In genomic region chr8:122011066-122011588, GRCm38 (mm10) we compare ENCODE assay signal across 17 mouse cellular contexts.
DNase-seq lines count a peak whose midpoint lies in the region; ATAC-seq and TF ChIP-seq lines count a peak whose summit lies in the region.
"Had no signal": no experiment of that assay in that cellular context is flagged by ENCODE, and none has a peak within 500 bp of the region (broad histone marks: within the 10 kb centered on the region; RNA-seq: fewer than 3 reads in every experiment).

No protein-coding gene starts in this region.

- H3K4me1 ChIP-seq in heart, embryonic 15.5 days (replicated peaks), result peaks cover 30% of the 10 kb centered on the region
- H3K4me1 ChIP-seq in heart, adult 2 months (ENCODE audit: control insufficient read depth, insufficient read depth, low read length), result no peaks in the 10 kb centered on the region; the same call in 1 of the 2 replicates
- H3K4me1 ChIP-seq in liver, postnatal 0 days (ENCODE audit: insufficient read depth), result no peaks in the 10 kb centered on the region
- H3K4me1 ChIP-seq: embryonic facial prominence, embryonic 15.5 days had no signal

- no peak for TF ChIP-seq CTCF in heart, adult 2 months (IDR thresholded peaks at IDR 0.05)
- 0 out of 2 replicates have a peak, but pooled peaks have one; percentile 2 for TF ChIP-seq CTCF in liver, postnatal 0 days (IDR thresholded peaks at IDR 0.05; ENCODE audit: low read depth)

- DNase-seq in heart, adult 2 months, result no peak
- no peak for DNase-seq in liver, postnatal 0 days
- no peak for DNase-seq in liver
- DNase-seq in Muller cell, postnatal 12 days (ENCODE audit: inconsistent ontology term), result peak; percentile 41
- DNase-seq in B cell, adult 2 months, result no peak
- no peak for DNase-seq in testis, postnatal 14 days (ENCODE audit: low spot score)
- DNase-seq: cerebellum, adult 11-12 months; cerebellum, postnatal 36 days; heart, postnatal 10 days; kidney, adult 2 months had no signal

- no peaks in the 10 kb centered on the region for H3K9me3 ChIP-seq in heart, embryonic 15.5 days (replicated peaks)
- no peaks in the 10 kb centered on the region for H3K9me3 ChIP-seq in liver, postnatal 0 days (ENCODE audit: low read length)
- H3K9me3 ChIP-seq: embryonic facial prominence, embryonic 15.5 days; forebrain, embryonic 13.5 days; hindbrain, embryonic 15.5 days had no signal

- no peak overlapping the region for H3K4me3 ChIP-seq in heart, embryonic 15.5 days
- no peak overlapping the region for H3K4me3 ChIP-seq in heart, adult 2 months
- H3K4me3 ChIP-seq in liver, postnatal 0 days (ENCODE audit: low read depth, low read length), result no peak overlapping the region
- H3K4me3 ChIP-seq in myocyte, result no peak overlapping the region
- H3K4me3 ChIP-seq: embryonic facial prominence, embryonic 15.5 days; forebrain, embryonic 13.5 days; hindbrain, embryonic 15.5 days had no signal

- H3K36me3 ChIP-seq in heart, embryonic 15.5 days, result peaks cover 26% of the 10 kb centered on the region; the same call in 1 of the 2 replicates
- H3K36me3 ChIP-seq in heart, adult 2 months (ENCODE audit: control insufficient read depth, insufficient read depth, low read length), result no peaks in the 10 kb centered on the region
- peaks cover 33% of the 10 kb centered on the region for H3K36me3 ChIP-seq in liver, postnatal 0 days (replicated peaks; ENCODE audit: insufficient read depth, low read length)
- H3K36me3 ChIP-seq in myocyte (ENCODE audit: control insufficient read depth, insufficient read depth), result peaks cover 8% of the 10 kb centered on the region

- intact Hi-C loops in heart, adult 2 months (cut with DNase I), result no loop called here

- no peak overlapping the region for H3K4me2 ChIP-seq in heart, embryonic 15.5 days
- no peak overlapping the region for H3K4me2 ChIP-seq in liver, postnatal 0 days (ENCODE audit: low read depth, low read length)
- H3K4me2 ChIP-seq in myocyte (ENCODE audit: low read depth), result peak overlapping the region; percentile 57
- H3K4me2 ChIP-seq: embryonic facial prominence, embryonic 15.5 days; forebrain, embryonic 13.5 days; hindbrain, embryonic 15.5 days; liver, embryonic 11.5 days had no signal

- no peaks in the 10 kb centered on the region for H3K27me3 ChIP-seq in heart, embryonic 15.5 days
- no peaks in the 10 kb centered on the region for H3K27me3 ChIP-seq in heart, adult 2 months (ENCODE audit: control insufficient read depth, insufficient read depth, low read length)
- no peaks in the 10 kb centered on the region for H3K27me3 ChIP-seq in liver, postnatal 0 days (ENCODE audit: insufficient read depth, low read length)
- H3K27me3 ChIP-seq in myocyte (ENCODE audit: control insufficient read depth, insufficient read depth, insufficient read length), result no peaks in the 10 kb centered on the region
- H3K27me3 ChIP-seq: embryonic facial prominence, embryonic 15.5 days; forebrain, embryonic 13.5 days; hindbrain, embryonic 15.5 days had no signal

- no peak overlapping the region for H3ac ChIP-seq in myocyte (ENCODE audit: control insufficient read depth, insufficient read length)

- no peak for ATAC-seq in heart, embryonic 15.5 days (replicated peaks; ENCODE audit: insufficient number of reproducible peaks, insufficient read depth, low FRiP score, low read depth)
- no peak for ATAC-seq in liver, postnatal 0 days
- ATAC-seq: CD4-positive, CD25-positive, alpha-beta regulatory T cell, adult 4 months; forebrain, embryonic 13.5 days had no signal

- H3K79me2 ChIP-seq in heart, adult 2 months (replicated peaks; ENCODE audit: control insufficient read depth, insufficient read depth, low read length), result no peaks in the 10 kb centered on the region
- H3K79me2 ChIP-seq in myocyte (ENCODE audit: control insufficient read depth, insufficient read depth), result no peaks in the 10 kb centered on the region

- TF ChIP-seq POLR2A in heart, adult 2 months (IDR thresholded peaks at IDR 0.05; ENCODE audit: insufficient read depth, low read depth, low read length), result no peak
- no peak for TF ChIP-seq POLR2A in myocyte (IDR thresholded peaks at IDR 0.05; ENCODE audit: insufficient read length, low read depth)

- no peak for TF ChIP-seq EP300 in heart, adult 2 months (IDR thresholded peaks at IDR 0.05; ENCODE audit: insufficient read depth, low read depth, low read length)
- no peak for TF ChIP-seq EP300 in liver, postnatal 0 days (IDR thresholded peaks at IDR 0.05; ENCODE audit: low read depth)

- peak overlapping the region; percentile 10; the same call in 1 of the 2 replicates for H3K9ac ChIP-seq in heart, embryonic 15.5 days
- no peak overlapping the region for H3K9ac ChIP-seq in heart, adult 2 months (ENCODE audit: low read depth, low read length)
- no peak overlapping the region for H3K9ac ChIP-seq in liver, postnatal 0 days (replicated peaks)
- H3K9ac ChIP-seq: embryonic facial prominence, embryonic 15.5 days; forebrain, embryonic 13.5 days; hindbrain, embryonic 15.5 days had no signal

- H3K27ac ChIP-seq in heart, embryonic 15.5 days, result no peak overlapping the region
- no peak overlapping the region for H3K27ac ChIP-seq in heart, adult 2 months
- no peak overlapping the region for H3K27ac ChIP-seq in liver, postnatal 0 days (ENCODE audit: low read depth)
- H3K27ac ChIP-seq: embryonic facial prominence, embryonic 15.5 days; forebrain, embryonic 13.5 days; hindbrain, embryonic 15.5 days had no signal

- WGBS in heart, embryonic 15.5 days, result 52% methylated on average over 7 of the region's 7 CpGs
- 67% methylated on average over 7 of the region's 7 CpGs for WGBS in heart, adult 2 months
- WGBS in liver, postnatal 0 days (ENCODE audit: insufficient replicate concordance), result 72% methylated on average over 7 of the region's 7 CpGs

TF ChIP-seq in myocyte, 11 proteins besides CTCF, POLR2A, EP300 and RAD21:
- TF ChIP-seq SRF (IDR thresholded peaks at IDR 0.05; ENCODE audit: control insufficient read depth, insufficient read length, low read depth) (no peak), TCF3 (IDR thresholded peaks at IDR 0.05; ENCODE audit: insufficient read length, low read depth) (no peak), CEBPB (IDR thresholded peaks at IDR 0.05; ENCODE audit: insufficient read depth, poor library complexity, severe bottlenecking) (no peak), E2F4 (IDR thresholded peaks at IDR 0.05; ENCODE audit: insufficient read depth) (no peak), MYOG (IDR thresholded peaks at IDR 0.05; ENCODE audit: control insufficient read depth in 1 of 3, insufficient read depth in 1 of 3, insufficient read length in 2 of 3, low read depth in 2 of 3) (peak in 2 of 3 experiments; percentile 50 to 74), REST (IDR thresholded peaks at IDR 0.05; ENCODE audit: insufficient read depth, insufficient read length) (no peak), MYOD1 (IDR thresholded peaks at IDR 0.05; ENCODE audit: control insufficient read depth in 1 of 3, insufficient read length in 2 of 3, low read depth in 2 of 3) (peak in 1 of 3 experiments; percentile 51), USF1 (IDR thresholded peaks at IDR 0.05; ENCODE audit: low read depth) (no peak), MAX (IDR thresholded peaks at IDR 0.05; ENCODE audit: low read depth) (no peak), TCF12 (IDR thresholded peaks at IDR 0.05; ENCODE audit: insufficient read depth, poor library complexity, severe bottlenecking) (no peak), POLR2AphosphoS2 (IDR thresholded peaks at IDR 0.05; ENCODE audit: insufficient read length, low read depth) (no peak)
